ENCODE assay signal across 23 mouse cellular contexts in the genomic region with DNA sequence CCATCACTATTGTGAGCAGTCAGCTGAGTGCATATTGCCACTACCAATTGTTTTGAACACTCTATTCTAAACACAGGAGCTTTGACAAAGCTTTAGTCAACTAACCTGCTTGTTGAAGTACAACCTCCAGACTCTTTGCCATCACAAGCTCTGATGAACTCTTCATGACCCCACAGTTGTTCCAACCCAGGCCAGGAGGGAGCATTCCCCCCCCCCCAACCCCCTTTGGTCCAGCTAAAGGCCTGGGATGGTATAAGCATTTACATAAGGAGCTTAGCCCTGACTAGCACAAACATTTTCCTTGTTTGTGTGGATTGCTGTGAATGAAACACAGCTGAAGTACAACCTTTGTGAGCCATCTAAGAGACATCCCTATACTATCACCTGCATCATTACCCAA. TPM values are rescaled to one million over a fixed set of nuclear protein-coding genes. Genes with fewer than 3 reads are reported as not detected.
DNase-seq lines count a peak whose midpoint lies in the region; ATAC-seq and TF ChIP-seq lines count a peak whose summit lies in the region.
"Had no signal": no experiment of that assay in that cellular context is flagged by ENCODE, and none has a peak within 500 bp of the region (broad histone marks: within the 10 kb centered on the region; RNA-seq: fewer than 3 reads in every experiment).

No protein-coding gene starts in this region.

- TF ChIP-seq POLR2A in ES-Bruce4 (IDR thresholded peaks at IDR 0.05; ENCODE audit: insufficient read depth, low read length): no peak

- no peak overlapping the region for H3K4me3 ChIP-seq in ES-Bruce4 (ENCODE audit: low read depth, low read length)
- no peak overlapping the region for H3K4me3 ChIP-seq in midbrain, embryonic 10.5 days
- H3K4me3 ChIP-seq: embryonic facial prominence, embryonic 10.5 days; embryonic facial prominence, embryonic 12.5 days; forebrain, embryonic 13.5 days; forebrain, embryonic 15.5 days had no signal

- no peaks in the 10 kb centered on the region for H3K27me3 ChIP-seq in ES-Bruce4 (ENCODE audit: control insufficient read depth, insufficient read depth, low read length, poor library complexity, severe bottlenecking)
- H3K27me3 ChIP-seq in midbrain, embryonic 10.5 days (ENCODE audit: low read depth, poor library complexity, severe bottlenecking): no peaks in the 10 kb centered on the region
- H3K27me3 ChIP-seq: embryonic facial prominence, embryonic 12.5 days; forebrain, embryonic 13.5 days; forebrain, embryonic 15.5 days; Patski had no signal

- H3K36me3 ChIP-seq in ES-Bruce4 (ENCODE audit: control insufficient read depth, insufficient read depth, low read length, poor library complexity, severe bottlenecking): no peaks in the 10 kb centered on the region; the same call in 1 of the 2 replicates
- H3K36me3 ChIP-seq in midbrain, embryonic 10.5 days: peaks cover 39% of the 10 kb centered on the region
- H3K36me3 ChIP-seq: embryonic facial prominence, embryonic 12.5 days; forebrain, embryonic 15.5 days had no signal

- peaks cover 4% of the 10 kb centered on the region for H3K4me1 ChIP-seq in ES-Bruce4 (ENCODE audit: control insufficient read depth, insufficient read depth, low read length)
- peaks cover 14% of the 10 kb centered on the region for H3K4me1 ChIP-seq in midbrain, embryonic 10.5 days

- no peaks in the 10 kb centered on the region for H3K9me3 ChIP-seq in ES-Bruce4 (replicated peaks; ENCODE audit: control insufficient read depth, insufficient read depth, low read length, poor library complexity, severe bottlenecking)
- H3K9me3 ChIP-seq in midbrain, embryonic 10.5 days (replicated peaks): no peaks in the 10 kb centered on the region
- H3K9me3 ChIP-seq: embryonic facial prominence, embryonic 10.5 days; embryonic facial prominence, embryonic 12.5 days; forebrain, embryonic 13.5 days; forebrain, embryonic 15.5 days had no signal

- TF ChIP-seq EP300 in ES-Bruce4 (IDR thresholded peaks at IDR 0.05; ENCODE audit: insufficient read depth, low read depth, low read length): no peak

- peak; percentile 63 for DNase-seq in ES-CJ7 (ENCODE audit: low read depth, low spot score)
- DNase-seq in R1 (ENCODE audit: low read depth, low spot score): peak; percentile 85
- peak; percentile 54 for DNase-seq in retina, postnatal 1 day
- DNase-seq in midbrain, embryonic 10.5 days (ENCODE audit: low spot score): no peak
- DNase-seq in urinary bladder, postnatal 36 days (ENCODE audit: low spot score in 2 of 2): no peak
- no peak for DNase-seq in right cerebral cortex, postnatal 10 days (ENCODE audit: low spot score in 2 of 2)
- DNase-seq: adrenal gland, adult 8-10 months; adrenal gland, postnatal 14 days; adrenal gland, postnatal 36 days; cerebellum, adult 11-12 months; cerebellum, adult 2 months; cerebellum, adult 9-10 months; cerebellum, postnatal 10 days; cerebellum, postnatal 25 days; forebrain, postnatal 0 days had no signal

- no peak overlapping the region for H3K9ac ChIP-seq in ES-Bruce4 (ENCODE audit: low read depth, poor library complexity, severe bottlenecking)
- H3K9ac ChIP-seq: embryonic facial prominence, embryonic 12.5 days; forebrain, embryonic 13.5 days; forebrain, embryonic 15.5 days; forebrain, postnatal 0 days had no signal

- 0 out of 2 replicates have a peak overlapping the region, but pooled peaks have one; percentile 24 for H3K27ac ChIP-seq in ES-Bruce4 (ENCODE audit: insufficient read depth, low read length)
- H3K27ac ChIP-seq in midbrain, embryonic 10.5 days (replicated peaks): no peak overlapping the region
- H3K27ac ChIP-seq: embryonic facial prominence, embryonic 10.5 days; embryonic facial prominence, embryonic 12.5 days; forebrain, embryonic 13.5 days; forebrain, embryonic 15.5 days had no signal

- no peak for ATAC-seq in frontal cortex, adult (ENCODE audit: low TSS enrichment)
- ATAC-seq: activated CD4-positive, CD25-positive, alpha-beta regulatory T cell, adult 4 months; forebrain, embryonic 13.5 days; forebrain, embryonic 15.5 days; forebrain, postnatal 0 days; Patski had no signal

- no peak for TF ChIP-seq CTCF in ES-Bruce4 (IDR thresholded peaks at IDR 0.05; ENCODE audit: low read depth, low read length)

RNA-seq across cellular contexts. Expression of a gene that starts 4.8 kb away (rescaled TPM):
- 88.9 and 94.3 TPM in 2 replicates for polyA plus RNA-seq in ES-Bruce4 (2011; ENCODE audit: insufficient read depth, insufficient read length, low read depth, missing spikeins)
- polyA plus RNA-seq in midbrain, embryonic 10.5 days (2016; fragmentation: Nextera tagmentation; extraction: Ambion mirVana): 58.2 and 60.1 TPM in 2 replicates

RNA-seq across cellular contexts. Expression of a gene that starts 56.3 kb away (rescaled TPM):
- polyA plus RNA-seq in ES-Bruce4 (2011; ENCODE audit: insufficient read depth, insufficient read length, low read depth, missing spikeins): 21.1 and 23.0 TPM in 2 replicates
- 24.2 and 24.6 TPM in 2 replicates for polyA plus RNA-seq in midbrain, embryonic 10.5 days (2016; fragmentation: Nextera tagmentation; extraction: Ambion mirVana)

Comparison
In these comparisons a context has a peak if more than half of its experiments do, and no peak if none do; other contexts are left out.
1. DNase-seq: peak in ES-CJ7 (single experiment), R1 (single experiment) and retina, postnatal 1 day (single experiment); none in midbrain, embryonic 10.5 days (single experiment), urinary bladder, postnatal 36 days (0 of 2) and right cerebral cortex, postnatal 10 days (0 of 2).